Mouse (Mus musculus): ENCODE data around the gene Cers2.

Gene Cers2

GRCm38 (mm10) chr3:95314486-95315093 is at the start of gene Cers2:
Gene Cers2, plus strand, starts transcription at chr3:95314791.
- DNase-seq (ENCODE audit: extremely low read depth, low read depth, low spot score), result no peak

- DNase-seq (ENCODE audit: extremely low read depth, low read depth, low spot score), result no peak
Measured at GRCm38 (mm10) chr3:95266052-95266451, 48.5 kb upstream of the Cers2 start.

- no peak for DNase-seq (ENCODE audit: extremely low read depth, low read depth, low spot score)
Measured at GRCm38 (mm10) chr3:95267855-95268254, 46.7 kb upstream of the Cers2 start.

- DNase-seq (ENCODE audit: extremely low read depth, low read depth, low spot score), result no peak
Measured at GRCm38 (mm10) chr3:95269789-95270188, 44.8 kb upstream of the Cers2 start.

GRCm38 (mm10) chr3:95270766-95271364 is 43.7 kb upstream of the Cers2 start:
- no peak for DNase-seq (ENCODE audit: extremely low read depth, low read depth, low spot score)

- DNase-seq (ENCODE audit: extremely low read depth, low read depth, low spot score), result no peak
Measured at GRCm38 (mm10) chr3:95273471-95273870, 41.1 kb upstream of the Cers2 start.

GRCm38 (mm10) chr3:95274453-95274852 is 40.1 kb upstream of the Cers2 start:
- DNase-seq (ENCODE audit: extremely low read depth, low read depth, low spot score), result no peak

- no peak for DNase-seq (ENCODE audit: extremely low read depth, low read depth, low spot score)
Measured at GRCm38 (mm10) chr3:95275161-95275560, 39.4 kb upstream of the Cers2 start.

GRCm38 (mm10) chr3:95276428-95276934 is 38.1 kb upstream of the Cers2 start:
- DNase-seq (ENCODE audit: extremely low read depth, low read depth, low spot score), result no peak

GRCm38 (mm10) chr3:95277149-95277551 is 37.4 kb upstream of the Cers2 start:
- no peak for DNase-seq (ENCODE audit: extremely low read depth, low read depth, low spot score)

- no peak for DNase-seq (ENCODE audit: extremely low read depth, low read depth, low spot score)
Measured at GRCm38 (mm10) chr3:95280747-95281146, 33.8 kb upstream of the Cers2 start.

- DNase-seq (ENCODE audit: extremely low read depth, low read depth, low spot score), result no peak
Measured at GRCm38 (mm10) chr3:95281216-95282126, 33.1 kb upstream of the Cers2 start, which contains the start of the genes Mindy1 and Prune1. Gene Mindy1, plus strand, starts transcription at chr3:95281345. Gene Prune1, minus strand, starts transcription at chr3:95282076.

- DNase-seq (ENCODE audit: extremely low read depth, low read depth, low spot score), result peak; percentile 88
Measured at GRCm38 (mm10) chr3:95282381-95282864, 32.2 kb upstream of the Cers2 start.

- DNase-seq (ENCODE audit: extremely low read depth, low read depth, low spot score), result no peak
Measured at GRCm38 (mm10) chr3:95282865-95283588, 31.6 kb upstream of the Cers2 start.

- no peak for DNase-seq (ENCODE audit: extremely low read depth, low read depth, low spot score)
Measured at GRCm38 (mm10) chr3:95283589-95283941, 31.0 kb upstream of the Cers2 start.

GRCm38 (mm10) chr3:95284062-95284461 is 30.5 kb upstream of the Cers2 start:
- no peak for DNase-seq (ENCODE audit: extremely low read depth, low read depth, low spot score)

GRCm38 (mm10) chr3:95284501-95285281 is 29.9 kb upstream of the Cers2 start:
- no peak for DNase-seq (ENCODE audit: extremely low read depth, low read depth, low spot score)

- DNase-seq (ENCODE audit: extremely low read depth, low read depth, low spot score), result no peak
Measured at GRCm38 (mm10) chr3:95285390-95285789, 29.2 kb upstream of the Cers2 start.

- no peak for DNase-seq (ENCODE audit: extremely low read depth, low read depth, low spot score)
Measured at GRCm38 (mm10) chr3:95286011-95286410, 28.6 kb upstream of the Cers2 start.

GRCm38 (mm10) chr3:95286510-95286909 is 28.1 kb upstream of the Cers2 start:
- no peak for DNase-seq (ENCODE audit: extremely low read depth, low read depth, low spot score)

All from fat pad, adult 2 months (tissue).